Mouse (Mus musculus) embryo, embryonic 9.5 days (tissue): ENCODE data around the gene Skint2.

Source experiments
- DNase-seq: peaks from one replicate; pipeline ENCODE4 v3.0.0-alpha.2; 2017; ENCODE audit errors: extremely low spot score

Gene Skint2

GRCm38 (mm10) chr4:112556894-112557293, at the start of gene Skint2:
Gene Skint2 (plus strand): TSS chr4:112557194.
- DNase-seq, result no peak
